17 mouse cellular contexts compared by ENCODE assay signal in the genomic region with DNA sequence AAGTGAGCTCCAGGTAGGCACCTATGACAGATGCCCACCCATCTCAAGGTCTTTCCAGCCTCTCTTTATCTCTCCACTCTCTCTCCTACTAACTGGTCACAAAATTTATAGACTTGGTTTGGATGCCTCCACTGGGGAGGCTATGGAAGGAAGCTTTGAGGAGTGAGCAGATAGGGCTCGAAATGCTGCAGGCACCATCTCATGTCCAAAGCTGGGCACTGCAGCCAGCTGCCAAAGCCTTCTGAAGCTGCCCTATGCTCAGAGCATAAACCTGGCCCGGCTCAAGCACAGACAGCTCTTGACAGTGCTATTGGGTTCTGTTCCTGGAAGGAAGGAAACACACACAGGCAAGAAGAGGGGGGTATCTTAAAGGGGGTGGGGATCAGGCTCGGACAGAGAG.
DNase-seq lines count a peak whose midpoint lies in the region; ATAC-seq and TF ChIP-seq lines count a peak whose summit lies in the region.
"Had no signal": no experiment of that assay in that cellular context is flagged by ENCODE, and none has a peak within 500 bp of the region (broad histone marks: within the 10 kb centered on the region; RNA-seq: fewer than 3 reads in every experiment).

No protein-coding gene starts in this region.

- peak; percentile 57 for TF ChIP-seq CTCF in heart, postnatal 0 days (IDR thresholded peaks at IDR 0.05; ENCODE audit: low read depth)
- TF ChIP-seq CTCF in left cerebral cortex, adult 2 months (IDR thresholded peaks at IDR 0.05), result peak; percentile 63

- H3K4me1 ChIP-seq in heart, postnatal 0 days (ENCODE audit: control insufficient read depth, insufficient read depth), result no peaks in the 10 kb centered on the region
- H3K4me1 ChIP-seq in heart, embryonic 12.5 days (replicated peaks), result no peaks in the 10 kb centered on the region
- H3K4me1 ChIP-seq: embryonic facial prominence, embryonic 10.5 days; liver, embryonic 15.5 days had no signal

- no peak overlapping the region for H3K4me2 ChIP-seq in heart, postnatal 0 days (ENCODE audit: low read depth, low read length)
- H3K4me2 ChIP-seq in heart, embryonic 12.5 days, result no peak overlapping the region
- H3K4me2 ChIP-seq: liver, embryonic 15.5 days had no signal

- no peak for DNase-seq in heart, postnatal 0 days (ENCODE audit: low spot score)
- DNase-seq in left cerebral cortex, adult 2 months (ENCODE audit: extremely low spot score in 1 of 2, low spot score in 2 of 2), result peak; percentile 24 to 26
- no peak for DNase-seq in left cerebral cortex, adult 8-10 months (ENCODE audit: low spot score in 2 of 2)
- DNase-seq in MN1 (ENCODE audit: low spot score), result peak; percentile 59
- DNase-seq in left cerebral cortex, postnatal 14 days (ENCODE audit: low spot score in 2 of 2), result peak; percentile 50 to 54
- DNase-seq in ovary, adult 18-20 months (ENCODE audit: low spot score), result no peak
- no peak for DNase-seq in urinary bladder, postnatal 25 days (ENCODE audit: low spot score)
- DNase-seq: adrenal gland, postnatal 10 days; heart, adult 18-20 months; thymus, postnatal 14 days had no signal

- 80% methylated on average over 3 of the region's 3 CpGs for WGBS in heart, postnatal 0 days
- whole genome bisulfite sequencing in heart, embryonic 12.5 days, result 84% methylated on average over 3 of the region's 3 CpGs

- no peaks in the 10 kb centered on the region for H3K9me3 ChIP-seq in heart, postnatal 0 days (replicated peaks; ENCODE audit: control insufficient read depth, low read length)
- H3K9me3 ChIP-seq in heart, embryonic 12.5 days (replicated peaks), result no peaks in the 10 kb centered on the region
- H3K9me3 ChIP-seq: embryonic facial prominence, embryonic 10.5 days; forebrain, embryonic 10.5 days; liver, embryonic 15.5 days; megakaryocyte, embryonic 14.5 days had no signal

- no peak overlapping the region for H3K27ac ChIP-seq in heart, postnatal 0 days (ENCODE audit: low read depth)
- no peak overlapping the region for H3K27ac ChIP-seq in heart, embryonic 12.5 days (ENCODE audit: poor library complexity, severe bottlenecking)
- no peak overlapping the region for H3K27ac ChIP-seq in left cerebral cortex, adult 2 months
- H3K27ac ChIP-seq: embryonic facial prominence, embryonic 10.5 days; forebrain, embryonic 10.5 days; liver, embryonic 15.5 days had no signal

- H3K27me3 ChIP-seq in heart, postnatal 0 days (ENCODE audit: control insufficient read depth, insufficient read depth, low read length), result 0 out of 2 replicates have a peak, but pooled peaks cover 2% of the 10 kb centered on the region
- H3K27me3 ChIP-seq in heart, embryonic 12.5 days (replicated peaks), result peaks cover 10% of the 10 kb centered on the region; the same call in 1 of the 2 replicates
- H3K27me3 ChIP-seq: liver, embryonic 15.5 days; megakaryocyte, embryonic 14.5 days had no signal

- H3K36me3 ChIP-seq in heart, postnatal 0 days (replicated peaks; ENCODE audit: control insufficient read depth, insufficient read depth, low read length), result no peaks in the 10 kb centered on the region
- H3K36me3 ChIP-seq in heart, embryonic 12.5 days, result no peaks in the 10 kb centered on the region

- ATAC-seq in heart, postnatal 0 days (ENCODE audit: insufficient read depth, low read depth), result no peak
- no peak for ATAC-seq in heart, embryonic 12.5 days (ENCODE audit: insufficient number of reproducible peaks, low FRiP score)
- ATAC-seq: CD4-positive, CD25-positive, alpha-beta regulatory T cell, adult 4 months; inflammation-experienced regulatory T-cells, adult 6 months had no signal

- TF ChIP-seq EP300 in heart, postnatal 0 days (IDR thresholded peaks at IDR 0.05; ENCODE audit: low read depth), result no peak

- intact Hi-C loops in left cerebral cortex, adult 2 months (cut with DNase I), result no loop called here
- intact Hi-C loops in left cerebral cortex, postnatal 14 days (cut with DNase I), result loop anchor here (10.0 kb wide), 1 partner anchor 346 kb away; the partner anchor contains the start of gene Elfn1

- no peak overlapping the region for H3K9ac ChIP-seq in heart, postnatal 0 days (replicated peaks; ENCODE audit: low read depth, low read length)
- H3K9ac ChIP-seq in heart, embryonic 12.5 days, result no peak overlapping the region
- H3K9ac ChIP-seq: liver, embryonic 15.5 days had no signal

- H3K4me3 ChIP-seq in heart, postnatal 0 days (ENCODE audit: low read depth, low read length), result no peak overlapping the region
- no peak overlapping the region for H3K4me3 ChIP-seq in heart, embryonic 12.5 days
- H3K4me3 ChIP-seq in left cerebral cortex, adult 2 months, result no peak overlapping the region
- H3K4me3 ChIP-seq: embryonic facial prominence, embryonic 10.5 days; forebrain, embryonic 10.5 days; liver, embryonic 15.5 days; megakaryocyte, embryonic 14.5 days had no signal

Comparison
In these comparisons a context has a peak if more than half of its experiments do, and no peak if none do; other contexts are left out.
1. DNase-seq: peak in left cerebral cortex, adult 2 months (2 of 2), MN1 (single experiment) and left cerebral cortex, postnatal 14 days (2 of 2); none in heart, postnatal 0 days (single experiment), left cerebral cortex, adult 8-10 months (0 of 2), ovary, adult 18-20 months (single experiment) and urinary bladder, postnatal 25 days (single experiment).